In the genomic region with DNA sequence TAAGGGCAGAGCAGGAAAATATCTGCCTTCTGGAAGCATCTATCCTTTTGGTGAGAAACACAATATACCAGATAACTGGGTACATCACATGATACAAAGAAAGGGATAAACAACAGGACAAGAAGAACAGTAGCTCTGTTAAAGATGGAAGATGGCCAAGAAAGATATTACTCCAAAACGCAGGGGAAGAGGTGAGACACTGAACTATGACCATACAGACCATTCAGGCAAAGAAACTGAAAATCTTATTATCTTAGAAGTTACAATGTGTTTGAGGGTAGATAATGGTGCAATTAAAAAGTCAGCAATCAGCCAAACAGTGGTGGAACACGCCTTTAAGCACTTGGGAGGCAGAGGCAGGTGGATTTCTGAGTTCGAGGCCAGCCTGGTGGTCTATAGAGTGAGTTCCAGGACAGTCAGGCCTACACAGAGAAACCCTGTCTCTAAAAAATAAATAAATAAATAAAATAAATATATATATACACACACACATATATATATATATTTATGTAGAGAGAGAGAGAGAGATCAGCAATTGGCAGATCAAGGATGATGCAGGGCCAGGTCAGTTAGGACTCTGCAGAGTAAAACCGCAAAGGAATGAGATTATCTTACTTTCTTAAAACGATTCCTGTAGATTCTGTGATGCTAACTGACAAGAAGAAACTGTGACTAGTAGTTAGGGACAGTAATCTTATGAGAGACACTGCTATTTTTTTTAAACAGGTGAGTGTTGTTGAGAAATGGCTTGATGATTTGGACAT, we compare ENCODE assay signal across 16 mouse cellular contexts. TPM values are rescaled to one million over a fixed set of nuclear protein-coding genes. Genes with fewer than 3 reads are reported as not detected.
DNase-seq lines count a peak whose midpoint lies in the region; ATAC-seq and TF ChIP-seq lines count a peak whose summit lies in the region.
"Had no signal": no experiment of that assay in that cellular context is flagged by ENCODE, and none has a peak within 500 bp of the region (broad histone marks: within the 10 kb centered on the region; RNA-seq: fewer than 3 reads in every experiment).

No protein-coding gene starts in this region.

- H3K9me3 ChIP-seq in heart, embryonic 10.5 days: no peaks in the 10 kb centered on the region
- no peaks in the 10 kb centered on the region for H3K9me3 ChIP-seq in ES-Bruce4 (replicated peaks; ENCODE audit: control insufficient read depth, insufficient read depth, low read length, poor library complexity, severe bottlenecking)
- H3K9me3 ChIP-seq in liver, embryonic 16.5 days (replicated peaks; ENCODE audit: control insufficient read depth, low read length): no peaks in the 10 kb centered on the region
- H3K9me3 ChIP-seq: limb, embryonic 10.5 days; midbrain, embryonic 12.5 days had no signal

- 74% methylated on average over 5 of the region's 5 CpGs for WGBS in heart, adult 2 months
- WGBS in heart, embryonic 10.5 days: 84% methylated on average over 5 of the region's 5 CpGs
- WGBS in liver, embryonic 16.5 days (ENCODE audit: insufficient replicate concordance): 33% methylated on average over 5 of the region's 5 CpGs

- H3K36me3 ChIP-seq in heart, adult 2 months (ENCODE audit: control insufficient read depth, insufficient read depth, low read length): peaks cover 11% of the 10 kb centered on the region
- H3K36me3 ChIP-seq in heart, embryonic 10.5 days: peaks cover 8% of the 10 kb centered on the region; the same call in 1 of the 2 replicates
- H3K36me3 ChIP-seq in ES-Bruce4 (ENCODE audit: control insufficient read depth, insufficient read depth, low read length, poor library complexity, severe bottlenecking): peaks cover 4% of the 10 kb centered on the region
- H3K36me3 ChIP-seq in liver, embryonic 16.5 days (ENCODE audit: control insufficient read depth, insufficient read depth): peaks cover 5% of the 10 kb centered on the region; the same call in 1 of the 2 replicates

- no peak for DNase-seq in heart, adult 2 months
- DNase-seq in heart, embryonic 10.5 days (ENCODE audit: low spot score): no peak
- no peak for DNase-seq in urinary bladder, adult 2 months (ENCODE audit: low spot score)
- DNase-seq in adrenal gland, postnatal 14 days: no peak
- DNase-seq: cerebellum, adult 9-11 months; gastrocnemius, postnatal 36 days; heart, postnatal 36 days; kidney, postnatal 10 days; lung, postnatal 10 days; thymus, adult 2 months had no signal

- no peaks in the 10 kb centered on the region; the same call in 1 of the 2 replicates for H3K4me1 ChIP-seq in heart, adult 2 months (ENCODE audit: control insufficient read depth, insufficient read depth, low read length)
- H3K4me1 ChIP-seq in heart, embryonic 10.5 days: peaks cover under 1% of the 10 kb centered on the region
- peaks cover 3% of the 10 kb centered on the region for H3K4me1 ChIP-seq in ES-Bruce4 (ENCODE audit: control insufficient read depth, insufficient read depth, low read length)
- peaks cover 52% of the 10 kb centered on the region for H3K4me1 ChIP-seq in liver, embryonic 16.5 days (ENCODE audit: control insufficient read depth, low read depth, low read length)

- peak; percentile 57 for ATAC-seq in erythroblast, adult 5-6 weeks (replicated peaks; ENCODE audit: low FRiP score, poor library complexity, severe bottlenecking)
- peak; percentile 67 for ATAC-seq in liver, embryonic 16.5 days (ENCODE audit: low read depth)
- no peak for ATAC-seq in activated CD4-positive, CD25-positive, alpha-beta regulatory T cell, adult 4 months

- no peaks in the 10 kb centered on the region for H3K27me3 ChIP-seq in heart, adult 2 months (ENCODE audit: control insufficient read depth, insufficient read depth, low read length)
- no peaks in the 10 kb centered on the region for H3K27me3 ChIP-seq in heart, embryonic 10.5 days (ENCODE audit: insufficient read depth, poor library complexity, severe bottlenecking)
- no peaks in the 10 kb centered on the region for H3K27me3 ChIP-seq in ES-Bruce4 (ENCODE audit: control insufficient read depth, insufficient read depth, low read length, poor library complexity, severe bottlenecking)
- no peaks in the 10 kb centered on the region for H3K27me3 ChIP-seq in liver, embryonic 16.5 days (ENCODE audit: control insufficient read depth, insufficient read depth, low read depth, low read length)
- H3K27me3 ChIP-seq: midbrain, embryonic 12.5 days had no signal

- H3K4me2 ChIP-seq in liver, embryonic 16.5 days (ENCODE audit: low read depth, low read length): peak overlapping the region; percentile 48
- H3K4me2 ChIP-seq: midbrain, embryonic 12.5 days had no signal

- H3K4me3 ChIP-seq in heart, adult 2 months: no peak overlapping the region
- H3K4me3 ChIP-seq in heart, embryonic 10.5 days: no peak overlapping the region
- H3K4me3 ChIP-seq in ES-Bruce4 (ENCODE audit: low read depth, low read length): no peak overlapping the region
- H3K4me3 ChIP-seq in liver, embryonic 16.5 days (ENCODE audit: low read depth, low read length): no peak overlapping the region
- H3K4me3 ChIP-seq: limb, embryonic 10.5 days; midbrain, embryonic 12.5 days had no signal

- TF ChIP-seq CTCF in heart, adult 2 months (IDR thresholded peaks at IDR 0.05): no peak
- no peak for TF ChIP-seq CTCF in ES-Bruce4 (IDR thresholded peaks at IDR 0.05; ENCODE audit: low read depth, low read length)

- intact Hi-C loops in heart, adult 2 months (cut with DNase I): no loop called here

- H3K27ac ChIP-seq in heart, adult 2 months: peak overlapping the region; percentile 52; the same call in 1 of the 2 replicates
- no peak overlapping the region for H3K27ac ChIP-seq in heart, embryonic 10.5 days
- peak overlapping the region; percentile 58 for H3K27ac ChIP-seq in ES-Bruce4 (ENCODE audit: insufficient read depth, low read length)
- H3K27ac ChIP-seq in liver, embryonic 16.5 days (ENCODE audit: low read length): peak overlapping the region; percentile 93
- H3K27ac ChIP-seq: limb, embryonic 10.5 days; midbrain, embryonic 12.5 days had no signal

- H3K79me2 ChIP-seq in heart, adult 2 months (replicated peaks; ENCODE audit: control insufficient read depth, insufficient read depth, low read length): peaks cover 1% of the 10 kb centered on the region; the same call in 1 of the 2 replicates

- H3K9ac ChIP-seq in heart, adult 2 months (ENCODE audit: low read depth, low read length): no peak overlapping the region
- peak overlapping the region; percentile 69; the same call in 1 of the 2 replicates for H3K9ac ChIP-seq in ES-Bruce4 (ENCODE audit: low read depth, poor library complexity, severe bottlenecking)
- peak overlapping the region; percentile 26; the same call in 1 of the 2 replicates for H3K9ac ChIP-seq in liver, embryonic 16.5 days (ENCODE audit: low read depth, low read length)
- H3K9ac ChIP-seq: midbrain, embryonic 12.5 days had no signal

- TF ChIP-seq POLR2A in heart, adult 2 months (IDR thresholded peaks at IDR 0.05; ENCODE audit: insufficient read depth, low read depth, low read length): no peak
- no peak for TF ChIP-seq POLR2A in ES-Bruce4 (IDR thresholded peaks at IDR 0.05; ENCODE audit: insufficient read depth, low read length)

- no peak for TF ChIP-seq EP300 in heart, adult 2 months (IDR thresholded peaks at IDR 0.05; ENCODE audit: insufficient read depth, low read depth, low read length)
- no peak for TF ChIP-seq EP300 in ES-Bruce4 (IDR thresholded peaks at IDR 0.05; ENCODE audit: insufficient read depth, low read depth, low read length)

RNA-seq across cellular contexts. Expression of a gene that starts 5.9 kb away (rescaled TPM):
- 10 to 100 TPM; 20.4 to 21.2 TPM for total RNA-seq in heart, adult 2 months (2021)
- polyA plus RNA-seq in heart, adult 2 months (2012; rRNA removed): 16.5 and 27.0 TPM in 2 replicates
- polyA plus RNA-seq in heart, embryonic 10.5 days (2016; fragmentation: Nextera tagmentation; extraction: Ambion mirVana): 39.3 and 46.0 TPM in 2 replicates
- polyA plus RNA-seq in ES-Bruce4 (2011; ENCODE audit: insufficient read depth, insufficient read length, low read depth, missing spikeins): 65.8 and 75.1 TPM in 2 replicates
- 54.1 and 95.3 TPM in 2 replicates for total RNA-seq in erythroblast, adult 5-6 weeks (2015; ENCODE audit: low replicate concordance)
- total RNA-seq in erythroblast, adult 5-6 weeks (2017; ENCODE audit: low replicate concordance): 71.3 and 80.4 TPM in 2 replicates
- 25.6 and 26.8 TPM in 2 replicates for polyA plus RNA-seq in liver, embryonic 16.5 days (2015; fragmentation: Nextera tagmentation; extraction: Ambion mirVana)
- polyA plus RNA-seq in urinary bladder, adult 2 months (2012; rRNA removed): 80.2 and 105 TPM in 2 replicates
- polyA plus RNA-seq in activated CD4-positive, CD25-positive, alpha-beta regulatory T cell, adult 4 months (2017; shearing (Covaris generic)): 10 to 100 TPM; 75.9 to 78.6 TPM
- 34.2 and 44.2 TPM in 2 replicates for total RNA-seq in adrenal gland, postnatal 14 days (2021)

RNA-seq across cellular contexts. Expression of a gene that starts 29.5 kb away (rescaled TPM):
- total RNA-seq in heart, adult 2 months (2021): 10 to 100 TPM; 18.0 to 22.4 TPM
- 2.7 and 4.9 TPM in 2 replicates for polyA plus RNA-seq in heart, adult 2 months (2012; rRNA removed)
- 44.3 and 61.7 TPM in 2 replicates for polyA plus RNA-seq in heart, embryonic 10.5 days (2016; fragmentation: Nextera tagmentation; extraction: Ambion mirVana)
- polyA plus RNA-seq in ES-Bruce4 (2011; ENCODE audit: insufficient read depth, insufficient read length, low read depth, missing spikeins): 49.3 and 49.6 TPM in 2 replicates
- 102 and 126 TPM in 2 replicates for total RNA-seq in erythroblast, adult 5-6 weeks (2015; ENCODE audit: low replicate concordance)
- total RNA-seq in erythroblast, adult 5-6 weeks (2017; ENCODE audit: low replicate concordance): 186 and 206 TPM in 2 replicates
- 18.0 and 19.7 TPM in 2 replicates for polyA plus RNA-seq in liver, embryonic 16.5 days (2015; fragmentation: Nextera tagmentation; extraction: Ambion mirVana)
- 18.2 and 19.8 TPM in 2 replicates for polyA plus RNA-seq in urinary bladder, adult 2 months (2012; rRNA removed)
- 10 to 100 TPM; 61.0 to 75.1 TPM for polyA plus RNA-seq in activated CD4-positive, CD25-positive, alpha-beta regulatory T cell, adult 4 months (2017; shearing (Covaris generic))
- 33.4 and 37.9 TPM in 2 replicates for total RNA-seq in adrenal gland, postnatal 14 days (2021)

RNA-seq across cellular contexts. Expression of a gene that starts 29.8 kb away (rescaled TPM):
- 10 to 100 TPM; 19.2 to 24.2 TPM for total RNA-seq in heart, adult 2 months (2021)
- polyA plus RNA-seq in heart, adult 2 months (2012; rRNA removed): 8.2 and 22.5 TPM in 2 replicates
- polyA plus RNA-seq in heart, embryonic 10.5 days (2016; fragmentation: Nextera tagmentation; extraction: Ambion mirVana): 45.4 and 46.2 TPM in 2 replicates
- polyA plus RNA-seq in ES-Bruce4 (2011; ENCODE audit: insufficient read depth, insufficient read length, low read depth, missing spikeins): 60.1 and 64.7 TPM in 2 replicates
- 13.4 and 34.7 TPM in 2 replicates for total RNA-seq in erythroblast, adult 5-6 weeks (2015; ENCODE audit: low replicate concordance)
- total RNA-seq in erythroblast, adult 5-6 weeks (2017; ENCODE audit: low replicate concordance): 25.8 and 30.6 TPM in 2 replicates
- polyA plus RNA-seq in liver, embryonic 16.5 days (2015; fragmentation: Nextera tagmentation; extraction: Ambion mirVana): 11.9 and 12.2 TPM in 2 replicates
- polyA plus RNA-seq in urinary bladder, adult 2 months (2012; rRNA removed): 34.0 and 37.4 TPM in 2 replicates
- 100 to 1,000 TPM in 1 of 2 experiments, 10 to 100 TPM in 1; 91.7 to 103 TPM for polyA plus RNA-seq in activated CD4-positive, CD25-positive, alpha-beta regulatory T cell, adult 4 months (2017; shearing (Covaris generic))
- total RNA-seq in adrenal gland, postnatal 14 days (2021): 35.2 and 41.9 TPM in 2 replicates
